Mouse (Mus musculus): Measurements from ENCODE around the gene Gm28729.
A peak's percentile ranks its signal among the peaks of the same experiment; 100 is the strongest.

DNA sequence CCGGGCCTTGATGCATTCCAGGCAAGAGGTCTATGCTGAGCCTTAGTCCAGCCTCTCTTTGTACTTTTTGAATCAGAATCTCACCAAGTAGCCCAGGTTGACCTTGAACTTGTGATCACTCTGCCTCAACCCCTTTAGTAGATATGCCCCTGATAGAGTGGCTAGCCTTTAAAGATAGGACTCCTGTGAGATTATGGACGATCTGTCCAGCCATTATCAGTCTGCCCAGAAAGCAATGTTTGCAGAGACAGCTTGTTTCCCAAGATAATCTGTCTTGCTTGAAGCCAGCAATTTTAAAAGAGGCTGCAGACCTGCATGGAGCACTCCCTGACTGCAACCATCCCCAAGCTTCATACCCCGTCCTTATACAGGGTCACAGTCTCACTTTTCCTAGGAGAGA, 42.0 kb downstream of the Gm28729 start:
- TF ChIP-seq EP300 (IDR thresholded peaks at IDR 0.05; ENCODE audit: low read depth) (peak; percentile 16; the same call in 1 of the 2 replicates), CTCF (IDR thresholded peaks at IDR 0.05; ENCODE audit: low read depth) (no peak)
